Mouse (Mus musculus) limb, embryonic 14.5 days (tissue): Measurements from ENCODE around the gene Tmed8. TPM values are rescaled to one million over a fixed set of nuclear protein-coding genes. Genes with fewer than 3 reads are reported as not detected.

Source experiments
- ATAC-seq: fragments of 200-750 bp; cut with Nextera tagmentation; 2 replicates; pipeline ENCODE4 v1.8.0; 2017; ENCODE audit warnings: low read depth, moderate number of reproducible peaks, moderate TSS enrichment; ENCODE audit not compliant: low FRiP score
- DNase-seq: peaks from one replicate; pipeline ENCODE4 v3.0.0-alpha.2; 2015; ENCODE audit warnings: low spot score
- H3K27ac ChIP-seq: fragments of 300-500 bp; sonication (generic); replicated peaks from 2 replicates; pipeline ENCODE4 v1.5.1; 2014; ENCODE audit warnings: low read depth, mild to moderate bottlenecking, low read length, moderate library complexity, mixed read lengths
- H3K27me3 ChIP-seq: fragments of 300-500 bp; sonication (generic); 2 replicates; pipeline ENCODE4 v1.6.1; 2014; ENCODE audit warnings: low read length, mixed read lengths; ENCODE audit not compliant: control insufficient read depth, insufficient read depth
- H3K36me3 ChIP-seq: fragments of 300-500 bp; sonication (generic); 2 replicates; pipeline ENCODE4 v1.6.1; 2014; ENCODE audit warnings: mild to moderate bottlenecking, low read length, moderate library complexity, mixed read lengths; ENCODE audit not compliant: control insufficient read depth, insufficient read depth
- H3K4me1 ChIP-seq: fragments of 300-500 bp; sonication (generic); 2 replicates; pipeline ENCODE4 v1.6.1; 2014; ENCODE audit warnings: antibody characterized with exemption, low read length, mixed read lengths; ENCODE audit not compliant: control insufficient read depth, insufficient read depth
- H3K4me2 ChIP-seq: fragments of 300-500 bp; sonication (generic); replicated peaks from 2 replicates; pipeline ENCODE4 v1.6.1; 2014; ENCODE audit warnings: low read depth, mild to moderate bottlenecking, low read length, moderate library complexity; ENCODE audit not compliant: severe bottlenecking
- H3K4me3 ChIP-seq: fragments of 300-500 bp; sonication (generic); replicated peaks from 2 replicates; pipeline ENCODE4 v1.5.1; 2014; ENCODE audit warnings: low read length
- H3K9ac ChIP-seq: fragments of 300-500 bp; sonication (generic); 2 replicates; pipeline ENCODE4 v1.6.1; 2014; ENCODE audit warnings: mild to moderate bottlenecking, low read depth, low read length, moderate library complexity; ENCODE audit not compliant: severe bottlenecking
- H3K9me3 ChIP-seq: fragments of 300-500 bp; sonication (generic); 2 replicates; pipeline ENCODE4 v1.6.1; 2016; ENCODE audit warnings: low read length; ENCODE audit not compliant: control insufficient read depth
- POLR2A ChIP-seq: fragments of 200-500 bp; IDR thresholded peaks from 2 replicates; pipeline ENCODE4 v1.8.0; 2012; ENCODE audit warnings: inconsistent platforms, mild to moderate bottlenecking, moderate library complexity, borderline replicate concordance; ENCODE audit not compliant: insufficient read depth, insufficient read length; ENCODE audit errors: extremely low read depth
- WGBS: fragments of 180-500 bp; shearing (Covaris S2); extraction: QIAGEN DNeasy Blood & Tissue Kit; methylation state at CpG from one replicate; pipeline ENCODE4 v1.1.7; 2014; 5-methylcytosine and 5-hydroxymethylcytosine counted together
- polyA plus RNA-seq, 2 experiments: library from polyadenylated mRNA; depleted of rRNA in 1 of 2; stranded (reverse) in 1 of 2; unstranded in 1 of 2; fragments of >200 nt; fragmentation: Nextera tagmentation in 1 of 2; extraction: Ambion mirVana in 1 of 2; gene quantifications; 2 replicates each; pipeline versions ENCODE4 v1.2.1 to v1.2.3; 2012 to 2014

Tmed8 gene
- polyA plus RNA-seq, 2 experiments = 2.9 to 6.2 TPM

DNA sequence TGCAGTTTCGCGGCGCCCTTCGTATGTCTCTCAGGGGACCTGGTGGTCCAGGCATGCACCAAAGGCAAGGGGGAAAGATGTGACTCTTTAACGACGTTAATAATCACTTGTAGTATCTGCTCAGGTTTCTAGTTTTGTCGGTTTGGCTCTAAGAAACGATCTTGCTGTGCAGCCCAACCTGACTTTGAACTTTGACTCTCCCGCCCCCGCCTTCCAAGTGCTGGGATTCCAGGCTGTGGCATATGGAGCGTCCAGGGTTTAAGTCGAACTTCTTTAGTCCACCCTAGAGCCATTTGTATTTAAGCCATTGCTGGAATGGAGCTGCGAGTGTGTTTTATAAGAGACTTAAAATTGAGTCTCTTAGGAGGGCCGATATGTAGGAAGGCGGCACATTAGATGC, 52.1 kb downstream of the Tmed8 start:
- H3K36me3 ChIP-seq = peaks cover 7% of the 10 kb centered on the region; the same call in 1 of the 2 replicates
- H3K9ac ChIP-seq = peak overlapping the region; percentile 83
- DNase-seq = no peak
- WGBS = 25% methylated on average over 15 of the region's 15 CpGs
- ATAC-seq = no peak
- no peak for TF ChIP-seq POLR2A
- H3K4me1 ChIP-seq = peaks cover 7% of the 10 kb centered on the region; the same call in 1 of the 2 replicates
- H3K27me3 ChIP-seq = no peaks in the 10 kb centered on the region
- H3K4me2 ChIP-seq = peak overlapping the region; percentile 76
- peak overlapping the region; percentile 96 for H3K27ac ChIP-seq
- peaks cover 8% of the 10 kb centered on the region; the same call in 1 of the 2 replicates for H3K9me3 ChIP-seq
- H3K4me3 ChIP-seq = peak overlapping the region; percentile 92

DNA sequence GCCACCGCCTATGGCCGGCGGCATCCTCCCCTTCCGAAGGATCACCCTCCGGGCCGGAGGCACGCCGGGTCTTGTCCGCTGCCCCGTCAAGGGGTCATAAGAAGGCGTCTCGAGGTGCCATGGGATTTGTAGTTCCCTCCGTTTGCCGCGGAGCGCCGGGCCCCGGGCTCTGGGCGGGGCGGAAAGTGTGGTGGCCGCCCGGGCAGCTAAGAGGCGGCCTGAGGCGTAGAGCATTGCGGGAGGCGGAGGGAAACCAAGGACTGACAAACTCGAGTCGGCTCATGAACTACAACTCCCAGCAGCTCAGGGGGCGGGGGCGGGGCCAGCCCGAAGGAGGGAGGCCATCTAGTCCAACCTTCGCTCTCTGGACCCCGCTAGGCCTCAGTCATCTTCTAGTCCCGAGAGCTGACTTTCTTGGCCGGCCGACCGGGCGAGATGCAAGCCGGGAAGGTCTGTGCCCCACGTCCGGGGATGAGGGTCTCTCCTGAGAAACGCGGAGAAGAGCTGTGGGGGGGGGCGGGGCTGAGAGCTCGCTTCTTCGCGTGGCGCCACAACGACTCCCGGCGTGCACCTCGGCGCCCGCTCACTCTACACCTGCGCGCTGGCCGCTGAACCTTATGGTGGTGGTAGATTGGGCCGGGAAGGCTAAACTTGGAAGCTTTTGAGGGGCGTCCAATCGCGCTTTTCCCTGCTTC, 52.7 kb downstream of the Tmed8 start, which contains the start of gene Pomt2:
Gene Pomt2, minus strand, starts transcription at position 574 of the 695 bp plus-strand sequence.
- Histone ChIP-seq H3K4me2 (peak within 1 kb of the TSS; percentile 76), H3K27ac (peak within 1 kb of the TSS; percentile 96), H3K36me3 (peaks cover 7% of the 10 kb centered on the region; the same call in 1 of the 2 replicates), H3K4me1 (peaks cover 7% of the 10 kb centered on the region; the same call in 1 of the 2 replicates), H3K9ac (peak within 1 kb of the TSS; percentile 83), H3K9me3 (peaks cover 8% of the 10 kb centered on the region; the same call in 1 of the 2 replicates), H3K27me3 (no peaks in the 10 kb centered on the region), H3K4me3 (peak within 1 kb of the TSS; percentile 92)
- peak; percentile 97 for DNase-seq
- WGBS = under 1% methylated on average over 50 of the region's 61 CpGs
- ATAC-seq = peak; percentile 96
- TF ChIP-seq POLR2A = 0 out of 2 replicates have a peak, but pooled peaks have one; percentile 54

DNA sequence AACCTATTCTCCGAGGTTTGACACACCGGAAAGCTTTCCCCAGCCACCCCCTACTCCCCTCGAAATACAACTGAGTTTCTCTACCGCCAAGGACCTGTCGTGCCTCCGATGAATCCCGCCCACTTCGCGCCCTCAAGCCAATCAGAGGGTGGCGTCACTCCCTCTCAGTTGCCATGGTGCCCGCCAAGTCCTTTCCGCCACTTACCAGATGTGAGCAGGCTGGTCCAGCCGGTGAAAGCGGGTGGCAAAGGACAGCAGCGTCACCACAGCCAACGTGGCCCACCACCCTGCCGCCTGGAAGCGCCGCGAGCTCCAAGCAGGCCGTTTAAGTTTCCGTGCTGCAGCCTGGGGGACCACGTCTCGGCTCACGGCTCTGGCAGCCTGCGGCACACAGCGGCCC, 53.3 kb downstream of the Tmed8 start, which contains the start of gene Gstz1:
Gene Gstz1, plus strand, starts transcription at position 200 of the 400 bp plus-strand sequence.
- peaks cover 7% of the 10 kb centered on the region; the same call in 1 of the 2 replicates for H3K36me3 ChIP-seq
- 0 out of 2 replicates have a peak, but pooled peaks have one; percentile 14 for TF ChIP-seq POLR2A
- ATAC-seq = peak; percentile 86
- under 1% methylated on average over 27 of the region's 27 CpGs for WGBS
- H3K9me3 ChIP-seq = peaks cover 8% of the 10 kb centered on the region; the same call in 1 of the 2 replicates
- H3K9ac ChIP-seq = peak within 1 kb of the TSS; percentile 83
- H3K4me3 ChIP-seq = peak within 1 kb of the TSS; percentile 92
- H3K27me3 ChIP-seq = no peaks in the 10 kb centered on the region
- H3K4me1 ChIP-seq = peaks cover 7% of the 10 kb centered on the region; the same call in 1 of the 2 replicates
- peak within 1 kb of the TSS; percentile 96 for H3K27ac ChIP-seq
- peak; percentile 90 for DNase-seq
- peak within 1 kb of the TSS; percentile 76 for H3K4me2 ChIP-seq

DNA sequence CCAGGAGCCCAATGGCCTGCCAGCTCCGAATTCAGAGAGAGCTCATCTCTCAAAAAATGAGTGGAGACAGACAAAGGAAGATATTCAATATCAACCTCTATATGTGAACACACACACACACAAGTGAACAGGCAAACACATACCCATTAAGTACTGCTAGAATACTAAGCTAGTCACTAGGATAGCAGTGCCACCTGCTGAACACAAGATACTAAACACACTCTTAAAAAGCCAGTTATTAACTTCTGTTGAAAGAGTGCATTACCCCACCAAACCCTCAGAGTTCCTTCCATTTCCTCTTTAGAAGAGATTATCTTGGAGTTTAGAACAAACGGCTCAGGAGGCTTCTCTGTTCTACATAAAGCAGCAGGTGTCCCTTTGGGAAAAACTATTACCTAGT, 58.1 kb downstream of the Tmed8 start:
- WGBS = 63% methylated on average over 2 of the region's 2 CpGs
- H3K4me2 ChIP-seq = no peak overlapping the region
- H3K4me3 ChIP-seq = no peak overlapping the region
- no peak for TF ChIP-seq POLR2A
- no peaks in the 10 kb centered on the region for H3K27me3 ChIP-seq
- peaks cover 8% of the 10 kb centered on the region for H3K36me3 ChIP-seq
- ATAC-seq = no peak
- H3K27ac ChIP-seq = no peak overlapping the region
- no peak for DNase-seq
- no peak overlapping the region for H3K9ac ChIP-seq
- H3K9me3 ChIP-seq = no peaks in the 10 kb centered on the region
- H3K4me1 ChIP-seq = 0 out of 2 replicates have a peak, but pooled peaks cover 4% of the 10 kb centered on the region

DNA sequence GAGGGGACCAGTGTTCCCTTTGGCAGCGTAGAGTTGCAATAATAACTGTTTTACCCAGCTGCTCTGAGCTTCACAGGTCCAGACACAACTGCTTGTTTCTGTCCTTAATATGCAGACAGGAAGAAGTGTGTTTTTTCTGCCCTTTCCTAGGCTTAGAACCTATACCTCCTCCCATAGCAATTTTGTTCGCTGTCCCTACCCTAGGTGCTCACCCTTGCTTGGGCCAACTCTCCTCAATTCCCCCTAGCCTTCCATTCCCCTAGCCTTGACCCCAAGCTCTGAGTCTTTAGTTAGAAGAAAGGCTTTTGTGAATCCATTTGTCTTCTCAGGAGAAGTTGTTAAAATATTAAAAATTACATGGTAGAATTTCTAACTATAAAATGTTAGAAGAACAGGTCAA, 61.5 kb downstream of the Tmed8 start:
- WGBS = 94% methylated on average over 1 of the region's 2 CpGs
- no peaks in the 10 kb centered on the region for H3K27me3 ChIP-seq
- DNase-seq (no peak), ATAC-seq (no peak)
- H3K36me3 ChIP-seq = peaks cover 15% of the 10 kb centered on the region
- no peak overlapping the region for H3K4me2 ChIP-seq
- H3K9ac ChIP-seq = no peak overlapping the region
- no peak for TF ChIP-seq POLR2A
- no peaks in the 10 kb centered on the region for H3K4me1 ChIP-seq
- no peak overlapping the region for H3K27ac ChIP-seq
- no peaks in the 10 kb centered on the region for H3K9me3 ChIP-seq
- H3K4me3 ChIP-seq = no peak overlapping the region
